Mouse (Mus musculus): Measurements from ENCODE around the gene Arhgap18. TPM values are rescaled to one million over a fixed set of nuclear protein-coding genes. Genes with fewer than 3 reads are reported as not detected.
"Not testable (repeated sequence)": the region's sequence is repeated elsewhere in the genome, so short reads cannot be mapped to it uniquely, and the experiment has no call there.

Gene Arhgap18
- polyA plus RNA-seq, 1 experiment from 2014 or later: 42.1 TPM

- Histone ChIP-seq H3K4me3 (replicated peaks; ENCODE audit: low read depth, low read length) (no peak overlapping the region), H3K4me1 (replicated peaks; ENCODE audit: insufficient read depth, low read length) (no peaks in the 10 kb centered on the region), H3K9ac (ENCODE audit: low read depth, low read length) (no peak overlapping the region), H3K36me3 (ENCODE audit: insufficient read depth, low read length) (no peaks in the 10 kb centered on the region), H3K9me3 (replicated peaks; ENCODE audit: low read length) (no peaks in the 10 kb centered on the region), H3K27me3 (ENCODE audit: insufficient read depth, low read length) (no peaks in the 10 kb centered on the region), H3K4me2 (ENCODE audit: low read length) (no peak overlapping the region), H3K27ac (no peak overlapping the region)
- peak; percentile 73 for DNase-seq (ENCODE audit: low spot score)
- peak; percentile 73 for TF ChIP-seq CTCF (IDR thresholded peaks at IDR 0.05; ENCODE audit: low read depth)
- 0 out of 2 replicates have a peak, but pooled peaks have one; percentile 34 for ATAC-seq (replicated peaks; ENCODE audit: low FRiP score, low read depth)
- 47% methylated on average over 5 of the region's 5 CpGs for WGBS
Observed at GRCm38 (mm10) chr10:26919307-26919977, 166.2 kb downstream of the Arhgap18 start.

- no peak overlapping the region for H3K4me2 ChIP-seq (ENCODE audit: low read length)
- no peaks in the 10 kb centered on the region for H3K36me3 ChIP-seq (ENCODE audit: insufficient read depth, low read length)
- DNase-seq (ENCODE audit: low spot score) (peak; percentile 57), ATAC-seq (replicated peaks; ENCODE audit: low FRiP score, low read depth) (peak; percentile 95)
- TF ChIP-seq CTCF (IDR thresholded peaks at IDR 0.05; ENCODE audit: low read depth): no peak
- H3K27ac ChIP-seq: peak overlapping the region; percentile 47; the same call in 1 of the 2 replicates
- no peak overlapping the region for H3K9ac ChIP-seq (ENCODE audit: low read depth, low read length)
- no peaks in the 10 kb centered on the region for H3K4me1 ChIP-seq (replicated peaks; ENCODE audit: insufficient read depth, low read length)
- H3K4me3 ChIP-seq (replicated peaks; ENCODE audit: low read depth, low read length): no peak overlapping the region
- H3K9me3 ChIP-seq (replicated peaks; ENCODE audit: low read length): no peaks in the 10 kb centered on the region
- H3K27me3 ChIP-seq (ENCODE audit: insufficient read depth, low read length): no peaks in the 10 kb centered on the region
- 61% methylated on average over 8 of the region's 8 CpGs for WGBS
Observed at GRCm38 (mm10) chr10:26920383-26920979, 167.3 kb downstream of the Arhgap18 start.

GRCm38 (mm10) chr10:26936056-26936455, 182.8 kb downstream of the Arhgap18 start:
- not testable (repeated sequence) for H3K9me3 ChIP-seq (replicated peaks; ENCODE audit: low read length); H3K4me2 ChIP-seq (ENCODE audit: low read length); H3K27ac ChIP-seq; H3K9ac ChIP-seq (ENCODE audit: low read depth, low read length); H3K4me1 ChIP-seq (replicated peaks; ENCODE audit: insufficient read depth, low read length); H3K27me3 ChIP-seq (ENCODE audit: insufficient read depth, low read length); H3K4me3 ChIP-seq (replicated peaks; ENCODE audit: low read depth, low read length); ATAC-seq (replicated peaks; ENCODE audit: low FRiP score, low read depth); H3K36me3 ChIP-seq (ENCODE audit: insufficient read depth, low read length); DNase-seq (ENCODE audit: low spot score)
- WGBS: 93% methylated on average over 6 of the region's 6 CpGs

GRCm38 (mm10) chr10:26938464-26938863, 185.2 kb downstream of the Arhgap18 start:
- not testable (repeated sequence) for H3K4me3 ChIP-seq (replicated peaks; ENCODE audit: low read depth, low read length); ATAC-seq (replicated peaks; ENCODE audit: low FRiP score, low read depth); H3K36me3 ChIP-seq (ENCODE audit: insufficient read depth, low read length); DNase-seq (ENCODE audit: low spot score); H3K9ac ChIP-seq (ENCODE audit: low read depth, low read length); H3K4me1 ChIP-seq (replicated peaks; ENCODE audit: insufficient read depth, low read length); H3K27me3 ChIP-seq (ENCODE audit: insufficient read depth, low read length); H3K27ac ChIP-seq; H3K9me3 ChIP-seq (replicated peaks; ENCODE audit: low read length); H3K4me2 ChIP-seq (ENCODE audit: low read length)
- WGBS: 85% methylated on average over 4 of the region's 4 CpGs

- no peak for DNase-seq (ENCODE audit: low spot score)
- no peak overlapping the region for H3K4me3 ChIP-seq (replicated peaks; ENCODE audit: low read depth, low read length)
- WGBS: 58% methylated on average over 1 of the region's 1 CpGs
Observed at GRCm38 (mm10) chr10:26939549-26939948, 186.3 kb downstream of the Arhgap18 start.

GRCm38 (mm10) chr10:26948331-26948730, 195.1 kb downstream of the Arhgap18 start:
- no peak for TF ChIP-seq CTCF (IDR thresholded peaks at IDR 0.05; ENCODE audit: low read depth)
- DNase-seq (ENCODE audit: low spot score): no peak
- no peaks in the 10 kb centered on the region for H3K4me1 ChIP-seq (replicated peaks; ENCODE audit: insufficient read depth, low read length)
- no peak overlapping the region for H3K4me2 ChIP-seq (ENCODE audit: low read length)
- H3K9me3 ChIP-seq (replicated peaks; ENCODE audit: low read length): no peaks in the 10 kb centered on the region
- no peak overlapping the region for H3K27ac ChIP-seq
- no peak for ATAC-seq (replicated peaks; ENCODE audit: low FRiP score, low read depth)
- no peak overlapping the region for H3K9ac ChIP-seq (ENCODE audit: low read depth, low read length)
- 81% methylated on average over 2 of the region's 2 CpGs for WGBS
- H3K27me3 ChIP-seq (ENCODE audit: insufficient read depth, low read length): no peaks in the 10 kb centered on the region
- H3K36me3 ChIP-seq (ENCODE audit: insufficient read depth, low read length): no peaks in the 10 kb centered on the region
- no peak overlapping the region for H3K4me3 ChIP-seq (replicated peaks; ENCODE audit: low read depth, low read length)

More at GRCm38 (mm10) chr10:26939549-26939948, 186.3 kb downstream of the Arhgap18 start:
- Histone ChIP-seq H3K4me1 (replicated peaks; ENCODE audit: insufficient read depth, low read length) (no peaks in the 10 kb centered on the region), H3K4me2 (ENCODE audit: low read length) (no peak overlapping the region), H3K27ac (no peak overlapping the region), H3K9ac (ENCODE audit: low read depth, low read length) (no peak overlapping the region), H3K27me3 (ENCODE audit: insufficient read depth, low read length) (no peaks in the 10 kb centered on the region), H3K9me3 (replicated peaks; ENCODE audit: low read length) (no peaks in the 10 kb centered on the region), H3K36me3 (ENCODE audit: insufficient read depth, low read length) (no peaks in the 10 kb centered on the region)
- no peak for TF ChIP-seq CTCF (IDR thresholded peaks at IDR 0.05; ENCODE audit: low read depth)
- ATAC-seq (replicated peaks; ENCODE audit: low FRiP score, low read depth): no peak

All from kidney, postnatal 0 days (tissue).